Mouse (Mus musculus): Measurements from ENCODE around the gene Sema3d. TPM values are rescaled to one million over a fixed set of nuclear protein-coding genes. Genes with fewer than 3 reads are reported as not detected.

The Sema3d gene
- under 1 TPM; 0.26 to 0.90 (median 0.36) TPM for polyA plus RNA-seq (2017; shearing (Covaris generic))

DNA sequence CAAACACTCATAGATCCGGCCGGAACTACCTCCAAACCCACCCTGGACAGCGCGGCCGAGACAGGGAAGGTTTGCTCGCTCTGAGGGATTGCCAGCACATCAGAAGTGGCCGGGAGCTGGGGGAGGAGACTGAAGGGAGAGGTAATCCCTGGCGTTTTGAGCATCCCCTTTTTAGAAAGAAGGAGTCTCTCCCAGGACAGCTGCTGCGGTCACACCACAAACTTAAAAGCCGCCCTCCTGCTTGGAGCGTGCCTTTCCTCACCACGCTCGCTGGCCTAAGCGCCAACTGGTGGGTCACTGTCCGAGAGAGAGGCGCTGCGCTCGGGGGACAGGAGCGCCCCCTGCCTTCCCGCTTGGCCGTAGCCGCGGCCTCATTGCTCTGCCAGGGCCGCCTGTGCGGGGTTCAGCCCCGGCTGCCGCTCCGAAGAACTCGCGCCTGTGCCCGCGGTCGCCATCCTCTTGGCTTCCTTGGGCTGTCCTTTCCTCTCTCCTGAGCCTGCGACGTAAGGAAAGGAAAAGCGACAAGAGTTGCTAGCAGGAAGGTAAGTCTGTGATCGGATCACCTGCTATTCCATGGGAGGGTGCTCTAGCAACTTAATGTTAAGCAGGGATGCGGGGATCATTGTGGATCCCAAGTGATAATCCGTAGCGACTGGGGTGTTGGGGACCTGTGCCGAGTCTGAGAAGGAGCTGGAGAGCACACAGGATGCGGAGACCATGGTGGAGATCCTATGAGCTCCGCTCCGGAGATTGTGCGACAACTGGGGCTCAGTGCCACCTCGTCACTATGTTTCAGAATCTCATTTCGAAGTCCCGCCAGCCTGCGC is at the start of gene Sema3d:
Gene Sema3d, plus strand, starts transcription at position 253 of the 827 bp plus-strand sequence.
- ATAC-seq, result no peak

DNA sequence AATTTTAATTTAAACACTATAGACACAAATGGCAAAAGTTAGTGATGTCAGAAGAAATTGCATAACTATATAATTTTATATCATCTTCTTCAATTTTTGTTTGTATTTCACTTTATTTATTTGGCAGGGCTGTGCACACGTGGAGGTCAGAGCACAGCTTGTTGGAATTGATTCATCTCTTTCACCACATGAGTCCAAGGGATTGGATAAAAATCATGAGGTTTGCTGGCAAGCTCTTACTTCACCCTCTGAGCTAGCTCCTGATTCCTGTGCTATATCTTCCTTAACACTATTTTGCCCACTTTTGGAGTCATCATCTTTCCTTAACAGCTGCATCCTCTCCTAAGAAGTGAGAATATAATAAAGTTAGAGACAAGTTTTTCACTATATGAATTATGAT is 5.9 kb upstream of the Sema3d start:
- ATAC-seq, result no peak

DNA sequence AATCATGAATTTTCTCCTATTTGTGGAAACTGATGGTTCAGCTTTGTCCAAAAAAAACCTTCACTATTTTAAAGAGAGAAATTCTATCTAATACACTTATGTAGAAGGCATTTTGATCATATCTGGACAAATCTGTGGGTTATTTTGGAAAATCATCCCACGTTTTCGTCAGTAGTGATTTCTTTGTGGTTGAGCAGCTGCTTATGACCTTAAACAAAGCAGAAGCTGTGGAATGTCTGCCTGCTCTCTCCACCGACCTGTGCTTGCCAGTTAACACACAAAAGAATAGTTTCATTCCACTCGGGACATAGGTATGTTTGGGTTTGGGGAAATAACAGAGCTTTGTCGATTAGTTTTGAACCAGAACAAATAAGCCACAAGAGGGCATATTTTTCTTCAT is 4.3 kb upstream of the Sema3d start:
- ATAC-seq, result no peak

DNA sequence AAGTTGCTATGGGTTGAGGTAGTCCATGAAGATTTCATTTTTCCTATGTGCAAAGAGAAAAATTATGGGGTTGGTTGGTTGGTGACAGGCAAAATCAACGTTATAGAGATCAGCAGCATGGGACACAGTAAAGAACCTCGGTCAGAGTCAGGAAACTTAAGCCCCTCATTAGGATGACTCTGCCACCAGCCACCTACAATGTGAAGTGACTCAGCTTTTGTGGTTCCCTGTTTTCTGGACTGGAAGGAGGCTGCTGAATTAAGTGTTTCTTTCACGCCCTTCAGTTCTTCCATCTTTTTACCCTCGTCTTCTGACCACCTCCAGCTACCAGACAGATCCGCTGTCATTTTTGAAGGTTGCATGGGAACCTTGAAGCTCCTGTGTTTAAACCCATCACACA is 1.2 kb upstream of the Sema3d start:
- ATAC-seq, result no peak

DNA sequence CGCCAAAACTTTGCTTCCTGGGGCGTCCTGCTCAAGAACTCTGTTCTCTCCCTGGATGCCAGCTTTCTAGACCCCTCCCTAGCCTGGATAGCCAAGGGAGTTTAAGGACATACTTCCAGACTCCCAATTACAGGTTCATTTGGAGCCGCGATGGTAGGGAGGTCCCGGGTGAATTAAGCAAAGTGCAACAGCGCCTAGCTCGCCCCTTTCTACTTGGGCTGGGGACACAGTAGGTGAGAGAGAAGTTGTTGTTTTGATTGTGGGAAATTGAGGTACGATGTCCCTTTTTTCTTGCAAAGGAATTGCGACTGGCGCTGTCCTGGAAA is 738 bp downstream of the Sema3d start:
- ATAC-seq, result no peak

DNA sequence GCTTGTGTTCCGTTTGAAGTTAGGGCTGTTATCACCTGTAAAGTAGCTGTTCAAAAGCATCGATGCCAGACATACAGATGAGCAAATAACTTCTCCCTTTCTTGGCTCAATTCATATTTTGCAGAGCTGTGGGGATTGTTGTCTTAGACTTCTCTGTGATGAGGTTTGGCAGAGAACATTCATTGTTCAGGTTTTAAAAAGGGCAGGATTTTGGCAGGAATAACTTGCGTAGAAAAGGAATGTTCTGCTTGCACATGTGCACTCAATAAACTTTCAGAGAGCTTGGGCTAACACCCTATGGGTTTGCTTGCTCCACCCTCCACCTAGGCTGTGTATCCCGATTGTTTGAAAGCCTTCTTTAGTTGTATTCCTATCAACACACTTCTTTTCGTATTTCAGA is 9.5 kb downstream of the Sema3d start:
- ATAC-seq, result no peak

DNA sequence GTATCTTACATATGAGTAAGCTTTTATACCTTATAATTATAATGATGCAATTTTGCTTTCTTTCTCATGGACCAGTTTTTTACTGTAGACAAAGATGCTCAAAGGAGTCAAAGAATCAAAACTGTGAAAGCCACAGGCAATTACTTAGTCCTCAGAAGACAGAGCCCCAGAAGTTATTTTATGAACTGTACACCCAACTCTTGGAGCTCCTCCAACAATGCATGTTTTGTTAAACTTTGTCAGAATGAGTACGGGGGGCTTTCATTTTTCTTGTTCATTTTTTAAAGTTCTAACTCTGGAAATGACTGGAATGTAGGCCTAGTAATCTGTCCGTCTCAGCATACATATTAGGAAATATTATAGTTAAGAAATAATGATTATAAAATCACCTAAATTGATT is 16.1 kb downstream of the Sema3d start:
- ATAC-seq, result no peak

DNA sequence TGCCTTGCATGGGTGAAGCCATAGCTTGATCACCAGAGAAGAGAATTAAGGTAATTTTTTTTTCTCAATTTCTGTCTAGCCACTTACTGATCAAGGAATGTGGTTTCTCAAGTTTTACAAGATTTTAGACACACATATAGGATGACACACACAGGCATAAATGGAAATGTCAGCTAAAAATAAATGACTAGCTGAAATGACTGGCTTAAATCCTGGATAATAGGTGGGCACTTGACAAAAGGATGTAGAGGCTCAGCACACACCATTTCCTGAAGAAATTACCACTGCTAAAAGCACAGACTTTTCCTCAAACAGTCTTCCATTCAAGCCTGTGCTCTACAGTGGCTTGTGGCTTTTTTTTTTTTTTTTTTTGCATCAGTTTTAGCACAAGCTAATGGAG is 21.0 kb downstream of the Sema3d start:
- ATAC-seq, result no peak

DNA sequence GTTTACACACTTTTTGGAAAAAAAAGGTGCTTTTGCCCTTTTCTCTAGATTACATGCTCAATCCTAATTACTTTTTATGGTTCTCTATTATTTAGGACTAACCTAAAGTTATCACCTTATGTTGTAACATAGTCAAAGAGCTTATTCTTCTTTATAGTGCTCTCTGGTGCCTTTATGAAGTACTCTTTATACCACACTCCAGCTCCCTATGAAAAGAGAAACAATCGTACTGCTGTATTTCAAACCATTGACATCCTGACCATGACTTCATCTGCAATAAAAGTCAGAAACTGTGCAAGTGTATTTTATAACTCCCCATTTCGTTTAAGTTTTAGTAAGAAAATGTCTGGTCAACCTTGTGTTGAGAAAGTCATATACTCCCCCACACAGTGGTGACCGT is 29.4 kb downstream of the Sema3d start:
- ATAC-seq, result no peak

DNA sequence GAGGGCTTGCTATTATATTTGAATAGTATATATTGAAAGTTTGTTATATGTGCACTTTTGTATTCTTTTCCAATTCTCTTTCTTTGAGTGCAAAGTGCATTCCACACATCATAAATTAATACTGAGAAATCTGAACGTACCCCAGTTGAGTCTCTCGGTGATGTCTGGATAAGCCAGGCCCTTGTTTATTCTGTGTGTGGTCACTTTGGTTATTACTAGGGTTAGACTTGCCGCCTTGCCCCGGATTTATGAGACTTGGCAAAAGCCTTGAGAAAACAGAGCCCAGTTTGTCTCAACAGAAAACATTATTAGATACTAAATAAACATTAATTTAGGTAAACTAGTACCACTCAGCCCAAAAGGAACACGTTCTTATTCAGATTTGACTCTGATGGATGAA is 40.1 kb downstream of the Sema3d start:
- no peak for ATAC-seq

DNA sequence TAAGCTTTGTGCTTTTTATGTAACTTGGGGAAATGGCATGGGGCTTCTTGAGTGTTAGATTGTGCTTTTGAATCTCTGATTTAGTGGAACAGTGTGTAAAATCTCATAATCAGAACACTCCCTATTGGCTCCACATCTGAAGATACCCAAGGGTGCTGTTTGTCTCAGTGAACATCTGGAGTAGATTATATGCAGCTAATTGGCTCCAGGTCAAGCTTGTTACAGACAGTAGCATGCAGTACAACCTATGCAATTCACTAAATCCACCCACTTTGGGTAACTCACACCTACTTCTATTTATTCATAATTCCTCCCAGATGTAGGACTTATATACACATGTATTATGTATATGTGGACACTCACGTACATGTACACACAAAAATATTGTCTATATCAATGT is 58.6 kb downstream of the Sema3d start:
- no peak for ATAC-seq

DNA sequence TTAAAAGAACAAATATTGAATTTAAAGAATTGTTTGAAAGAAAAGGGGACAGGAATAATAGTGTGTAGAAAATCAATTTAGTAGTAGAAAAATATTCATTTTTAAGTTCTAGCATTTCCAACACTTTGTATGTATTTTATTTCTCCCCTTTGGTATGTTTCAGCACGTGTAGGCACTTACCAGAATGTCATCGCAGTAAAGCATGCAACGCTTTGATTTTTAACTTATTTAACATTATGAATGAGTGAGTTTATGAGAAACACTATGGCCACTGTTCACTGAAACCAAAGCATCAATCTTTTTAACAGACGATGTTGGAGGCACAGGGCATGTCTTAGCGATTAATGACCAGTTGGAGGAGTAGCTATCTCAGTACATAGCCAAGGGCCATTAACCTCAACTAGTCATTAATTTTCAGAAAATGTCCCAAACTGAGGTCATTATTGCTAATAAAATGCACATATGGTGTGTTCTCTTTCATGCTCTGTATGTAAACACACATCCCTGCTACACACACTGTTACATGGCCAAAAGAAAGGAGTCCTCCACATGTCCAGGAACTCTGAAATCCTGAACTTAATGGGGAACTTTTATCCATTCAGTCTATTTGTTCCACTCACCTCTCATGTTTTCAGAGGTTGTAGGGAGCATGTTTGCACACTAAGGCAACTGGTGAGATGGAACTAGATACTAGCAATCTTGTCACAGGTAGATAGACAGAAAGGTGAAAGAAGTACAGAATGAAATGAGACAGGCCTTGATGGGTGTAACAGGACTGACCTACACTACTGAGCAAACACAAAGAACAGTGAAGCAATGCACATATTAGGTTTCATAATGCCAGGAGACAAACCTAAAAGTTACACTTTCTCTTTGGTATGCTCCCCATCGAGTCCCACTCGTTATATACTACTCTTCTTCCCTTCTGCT is 59.3 kb downstream of the Sema3d start:
- no peak for ATAC-seq

DNA sequence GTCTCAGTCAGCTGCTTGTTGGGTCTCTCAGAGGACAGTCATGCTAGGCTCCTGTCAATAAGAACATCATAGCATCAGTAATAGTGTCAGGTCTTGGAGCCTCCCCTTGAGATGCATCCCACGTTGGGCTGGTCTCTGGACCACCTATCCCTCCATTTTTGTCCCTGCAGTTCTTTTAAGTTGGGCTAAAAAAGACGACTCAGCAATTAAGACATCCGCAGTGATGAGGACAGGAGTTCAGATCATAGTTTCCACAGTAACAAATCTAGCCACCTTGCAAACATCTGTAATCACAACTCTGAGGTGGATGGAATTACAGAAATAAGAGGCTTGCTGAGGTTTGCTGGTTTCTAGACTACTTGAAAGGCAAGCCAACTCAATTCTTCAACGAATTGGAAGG is 67.9 kb downstream of the Sema3d start:
- no peak for ATAC-seq

DNA sequence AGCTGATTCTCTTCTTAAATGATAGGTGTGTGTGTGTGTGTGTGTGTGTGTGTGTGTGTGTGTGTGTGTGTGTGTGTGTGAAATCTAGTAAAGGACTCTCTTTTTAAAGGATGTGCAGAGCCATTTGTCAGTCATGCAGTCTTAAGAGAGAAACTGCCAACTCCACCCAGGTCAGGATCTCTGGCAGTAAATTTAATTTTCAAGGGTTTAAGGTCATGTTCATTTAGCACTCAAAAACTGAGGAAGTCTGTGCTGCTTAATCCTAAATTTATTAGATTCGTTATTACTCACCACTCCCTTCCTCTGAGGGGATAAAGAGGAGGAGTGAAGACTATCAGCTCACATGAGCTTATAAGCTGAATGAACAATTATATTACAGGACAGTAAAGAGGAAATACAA is 71.8 kb downstream of the Sema3d start:
- no peak for ATAC-seq

DNA sequence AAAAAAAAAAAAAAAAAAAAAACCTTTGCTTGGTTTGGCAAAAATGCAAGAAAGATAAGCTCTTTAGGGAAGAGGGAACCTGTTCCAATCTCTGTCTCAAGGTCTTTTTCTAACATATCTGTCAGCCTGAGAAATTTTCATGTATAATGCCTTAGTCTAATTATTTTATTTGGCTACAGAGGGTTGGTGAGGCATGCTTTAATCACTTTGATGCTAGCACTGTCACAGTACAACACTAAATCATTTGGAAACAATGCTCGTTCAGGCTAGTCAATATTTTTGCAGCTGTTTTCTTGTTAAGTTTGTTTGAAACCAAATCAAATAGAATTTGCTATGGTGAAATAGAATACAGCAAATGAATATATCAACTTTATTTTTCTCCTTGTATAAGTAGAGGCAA is 74.3 kb downstream of the Sema3d start:
- no peak for ATAC-seq

DNA sequence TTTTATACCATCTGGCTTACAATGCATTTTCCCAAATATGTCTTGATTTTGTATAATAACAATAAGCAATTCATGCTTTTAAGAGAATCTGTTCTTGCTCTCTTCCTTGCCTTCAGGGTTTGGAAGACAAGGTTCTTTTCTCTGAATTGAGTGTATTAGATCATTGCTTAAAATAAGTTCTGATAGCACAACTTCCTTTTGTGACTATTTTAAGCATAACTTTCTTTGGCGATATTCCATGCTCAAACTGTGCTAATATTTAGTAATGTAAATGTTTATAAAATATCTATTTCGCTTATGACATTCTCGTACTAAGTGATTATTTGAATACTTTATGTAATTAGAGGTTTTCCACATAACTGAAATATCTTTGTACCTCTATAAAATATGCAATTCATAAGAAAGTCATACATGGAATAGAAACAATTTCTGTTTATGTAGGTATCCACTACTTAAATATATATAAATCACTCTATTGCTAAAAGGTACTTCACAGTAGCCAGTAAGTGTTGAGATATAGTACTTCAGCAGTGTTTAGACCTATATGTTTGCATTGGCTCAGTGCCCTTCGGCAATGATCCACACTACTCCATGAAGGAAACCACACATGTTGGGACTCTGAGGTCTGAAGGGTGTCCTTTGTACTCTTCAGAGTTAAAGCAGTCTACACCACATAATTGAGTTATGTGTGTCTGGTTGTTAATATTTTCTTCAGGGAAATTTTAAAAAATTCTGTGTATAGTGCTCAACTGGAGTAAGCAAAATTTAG is 84.6 kb downstream of the Sema3d start:
- no peak for ATAC-seq

DNA sequence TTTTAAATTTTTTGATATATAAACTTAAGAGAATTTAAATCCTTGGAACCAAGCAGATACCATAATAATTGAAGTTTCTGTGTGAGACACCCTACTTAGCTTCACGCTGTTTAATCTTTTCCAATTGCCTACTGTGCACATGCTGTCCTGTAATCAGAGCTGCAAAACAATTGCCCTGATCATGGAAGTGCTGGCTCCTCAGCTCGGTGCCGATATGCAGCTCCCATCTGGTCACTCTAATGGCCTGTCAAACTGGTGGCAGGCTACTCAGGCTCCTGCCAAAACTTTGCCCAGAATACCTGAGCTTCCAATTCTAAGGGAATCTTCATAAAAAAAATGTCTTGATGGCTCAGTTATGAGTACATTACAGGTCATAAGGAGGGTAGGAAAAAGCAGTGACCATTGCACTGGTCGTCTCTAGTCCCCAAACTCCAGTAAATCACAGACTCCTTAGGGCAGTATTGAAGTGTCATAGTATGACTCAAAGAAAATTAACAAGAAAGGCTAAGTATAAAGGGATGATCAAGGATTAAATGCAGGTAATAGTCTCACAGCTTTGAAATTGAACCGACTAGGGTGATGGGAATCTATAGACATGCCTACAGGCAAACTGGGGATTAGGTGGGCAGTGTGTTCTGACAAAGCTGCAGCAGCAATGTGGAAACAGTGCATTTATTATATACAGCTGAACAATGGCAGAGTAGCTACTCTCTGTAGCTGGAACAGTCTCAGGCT is 91.9 kb downstream of the Sema3d start:
- no peak for ATAC-seq

DNA sequence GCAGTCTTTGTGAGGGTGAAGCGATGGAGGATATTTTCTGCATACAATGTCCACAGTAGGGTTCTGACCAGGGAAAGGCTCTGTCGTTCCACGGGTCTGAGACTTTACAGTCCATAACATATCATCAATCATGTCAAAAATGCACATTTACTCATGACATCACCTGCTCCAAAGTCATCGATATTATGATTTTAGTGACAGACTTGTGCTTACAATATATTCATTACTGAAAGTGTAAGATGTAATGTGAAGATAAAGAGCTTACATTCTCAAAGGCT is 92.4 kb downstream of the Sema3d start:
- no peak for ATAC-seq

DNA sequence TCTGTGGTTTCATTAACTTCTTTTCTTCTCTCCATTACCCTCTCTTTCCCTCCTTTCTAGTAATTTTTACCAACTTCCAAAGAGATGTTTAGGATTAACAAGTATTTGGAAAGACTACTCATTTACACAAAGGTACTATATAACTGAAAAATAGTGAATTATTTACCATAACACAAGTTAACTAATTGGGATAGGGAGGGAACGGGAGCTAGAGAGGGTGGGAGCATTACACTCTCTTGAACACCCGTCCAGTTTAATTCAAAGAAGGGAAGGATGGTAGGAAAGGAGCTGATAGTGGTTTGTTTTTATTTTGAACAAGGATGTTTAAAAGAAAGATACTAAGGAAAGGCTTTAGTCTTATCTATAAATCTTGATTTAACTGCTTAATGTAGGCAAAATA is 104.7 kb downstream of the Sema3d start:
- ATAC-seq, result no peak

DNA sequence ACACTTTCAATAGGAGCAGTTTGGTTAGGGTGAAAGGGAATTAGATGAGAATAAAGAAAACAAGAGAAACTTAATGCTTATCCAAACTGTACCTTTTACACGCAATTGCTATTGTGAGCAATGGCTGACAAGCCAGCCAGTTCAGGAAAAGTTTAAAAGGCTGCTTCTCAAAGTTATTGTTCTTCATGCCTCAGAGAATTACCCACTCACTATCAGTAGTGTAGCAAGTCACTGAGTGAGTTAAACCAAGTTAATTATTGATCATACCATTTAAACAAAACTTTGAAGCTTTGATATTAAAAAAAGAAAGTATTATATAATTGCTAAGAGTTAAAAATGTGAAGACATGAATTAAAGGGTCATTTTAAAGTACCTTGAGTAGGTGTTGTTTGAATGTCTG is 108.5 kb downstream of the Sema3d start:
- no peak for ATAC-seq

DNA sequence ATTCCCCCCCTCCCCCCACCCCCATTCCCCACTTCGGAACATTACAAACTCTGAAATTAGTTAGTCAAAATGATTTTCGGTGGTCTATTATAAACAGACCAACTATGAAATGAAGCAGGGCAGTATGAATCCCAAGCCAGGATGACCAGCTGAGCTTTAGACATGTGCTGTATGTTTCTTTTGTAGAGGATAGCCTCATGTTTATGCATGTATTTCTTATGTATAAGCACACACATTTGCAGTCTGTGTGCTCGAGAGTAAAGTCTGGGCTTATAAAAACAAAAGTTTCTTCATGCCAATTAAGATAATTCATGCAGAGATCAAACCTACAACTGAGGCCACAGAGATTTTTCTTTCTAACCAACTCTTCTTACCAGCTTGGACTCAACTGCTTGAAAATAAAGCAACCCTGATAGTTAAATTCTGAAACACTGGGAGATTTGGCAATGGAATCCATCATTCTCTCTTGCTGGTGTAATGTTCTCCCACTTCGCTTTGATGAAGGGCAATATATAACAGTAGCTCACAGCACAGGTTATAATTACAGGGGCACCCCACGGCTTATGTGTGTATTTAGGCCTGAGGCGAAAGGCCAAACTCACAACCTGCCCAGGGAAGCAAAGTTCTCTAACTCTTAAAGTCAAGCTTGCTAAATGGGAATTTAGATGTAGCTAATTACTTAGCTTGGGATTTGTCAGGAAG is 115.2 kb downstream of the Sema3d start:
- ATAC-seq, result no peak

DNA sequence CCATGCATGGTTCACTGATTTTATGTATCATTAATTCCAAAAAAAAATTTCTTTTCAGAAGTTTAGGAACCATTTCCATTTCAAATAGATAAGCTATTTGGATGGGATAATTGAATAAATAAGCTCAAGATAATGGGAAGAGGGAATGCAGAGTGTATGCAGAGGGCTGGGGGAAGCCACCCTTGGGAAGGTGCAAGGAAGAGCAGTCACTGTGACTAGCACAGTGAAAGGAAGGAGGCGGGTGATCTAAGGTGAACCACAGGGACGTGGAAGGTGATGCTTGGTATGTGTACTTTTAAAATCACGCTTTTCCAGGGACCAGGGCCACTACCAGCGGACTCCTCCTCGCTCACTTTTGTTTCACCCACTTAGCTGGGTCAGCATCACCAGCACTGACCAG is 115.9 kb downstream of the Sema3d start:
- no peak for ATAC-seq
